Mouse (Mus musculus): ENCODE results near the gene Syna.

The Syna gene

DNA sequence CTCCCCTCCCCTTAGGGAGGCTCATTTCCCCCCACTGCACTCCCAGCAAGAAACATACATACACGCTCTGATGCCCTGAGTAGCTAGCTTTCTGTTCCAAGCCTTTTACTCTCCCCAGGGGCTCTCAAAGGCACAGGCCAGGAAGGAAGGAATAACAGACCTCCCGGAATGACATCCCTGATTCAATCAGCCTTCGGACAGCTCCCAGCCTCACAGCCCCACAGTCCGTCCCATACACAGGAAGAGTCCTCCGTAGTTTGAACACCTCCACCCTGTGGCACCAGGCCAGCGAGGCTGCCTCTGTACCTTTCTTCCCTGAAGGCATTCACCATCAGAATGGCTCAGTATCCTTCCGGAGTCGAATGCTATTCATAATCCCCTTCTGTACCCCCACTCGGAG is 31.5 kb downstream of the Syna start:
- no peak for DNase-seq (ENCODE audit: low spot score)

DNA sequence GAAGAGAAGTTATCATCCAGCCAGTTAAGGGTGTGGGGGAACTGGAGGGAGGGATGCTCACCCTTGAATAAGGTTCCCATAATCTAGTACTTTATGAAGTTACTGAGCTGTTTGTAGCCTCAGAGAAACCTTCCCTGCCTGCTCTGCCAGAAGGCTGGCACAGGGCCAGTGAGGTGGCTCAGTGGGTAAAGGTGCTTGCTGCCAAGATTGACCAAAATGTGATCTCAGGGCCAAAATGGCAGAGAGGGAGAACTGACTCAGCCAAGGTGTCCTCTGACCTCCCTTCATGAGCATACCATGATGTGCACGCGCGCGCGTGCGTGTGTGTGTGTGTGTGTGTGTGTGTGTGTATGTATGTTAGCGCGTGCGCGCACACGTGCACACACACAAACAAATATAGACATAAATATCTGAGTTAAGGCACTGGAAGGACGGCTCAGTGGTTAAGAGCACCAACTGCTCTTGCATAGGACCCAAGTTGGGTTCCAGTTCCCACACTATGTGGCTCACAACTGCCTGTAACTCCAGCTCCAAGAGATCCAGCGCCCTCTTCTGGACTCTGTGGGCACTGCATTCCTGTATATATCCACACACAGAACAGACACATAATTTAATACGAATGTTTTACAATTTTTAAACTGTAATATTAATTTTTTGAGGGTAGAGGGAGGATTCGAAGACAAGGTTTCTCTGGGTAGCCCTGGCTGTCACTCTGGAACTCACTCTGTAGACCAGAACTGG is 33.8 kb downstream of the Syna start:
- no peak for DNase-seq (ENCODE audit: low spot score)

DNA sequence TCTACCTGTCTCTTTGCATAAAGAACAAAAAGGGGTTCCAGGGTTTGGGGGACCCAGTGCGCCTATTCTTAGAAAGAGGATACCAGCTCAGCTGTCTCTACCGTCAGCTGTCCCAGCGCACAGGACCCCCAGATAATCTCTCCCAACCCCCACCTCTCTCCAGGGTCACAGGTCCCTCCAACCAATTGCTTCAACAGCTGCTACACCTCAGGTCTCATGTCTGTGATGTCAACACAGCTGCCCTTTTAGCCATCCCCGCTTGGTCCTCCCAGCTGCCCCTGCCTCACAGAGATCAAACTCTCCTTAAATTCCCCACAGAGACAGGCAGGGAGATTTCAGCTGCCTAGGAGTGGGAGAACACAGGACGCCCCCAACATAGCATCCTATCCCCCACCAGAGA is 36.2 kb downstream of the Syna start:
- no peak for DNase-seq (ENCODE audit: low spot score)

DNA sequence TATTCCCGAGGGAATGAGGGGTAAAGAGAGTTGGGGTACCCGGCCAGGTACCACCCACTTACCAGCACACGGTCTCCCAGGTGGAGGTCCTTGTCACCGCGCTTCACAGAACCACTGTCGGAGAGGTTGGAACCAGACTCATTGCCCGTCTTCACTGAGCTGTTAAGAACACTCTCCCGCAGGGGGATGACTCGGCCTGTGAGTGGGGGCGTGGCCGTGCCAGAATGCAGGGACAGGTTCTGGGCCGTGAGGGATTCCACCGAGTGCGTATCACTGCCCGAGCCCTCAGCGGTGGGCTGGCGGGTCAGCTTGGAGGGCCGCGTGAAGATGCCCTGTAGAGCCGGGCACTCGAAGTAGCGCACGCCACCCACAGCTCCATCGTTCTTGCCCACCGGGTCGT is 37.4 kb downstream of the Syna start:
- DNase-seq (ENCODE audit: low spot score) = no peak

DNA sequence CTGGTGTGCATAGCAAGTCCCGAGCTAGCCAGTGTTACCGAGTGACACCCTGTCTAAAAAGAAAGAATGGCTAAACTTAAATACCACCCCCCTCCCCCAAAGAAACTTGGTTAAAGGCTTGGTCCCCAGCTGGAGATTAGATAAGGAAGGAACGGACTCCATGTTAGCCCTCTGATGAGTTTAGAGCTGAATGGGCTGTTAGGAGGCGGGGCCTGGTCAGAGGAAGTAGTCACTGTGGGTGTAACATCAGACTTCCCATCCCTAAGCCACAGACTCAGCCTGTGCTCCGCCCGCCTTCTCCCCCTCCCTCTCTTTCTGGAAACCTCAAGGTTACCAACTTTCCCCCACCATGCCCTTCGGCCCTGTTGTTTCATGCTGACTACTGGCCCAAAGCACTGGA is 38.2 kb downstream of the Syna start:
- DNase-seq (ENCODE audit: low spot score) = peak; percentile 7

DNA sequence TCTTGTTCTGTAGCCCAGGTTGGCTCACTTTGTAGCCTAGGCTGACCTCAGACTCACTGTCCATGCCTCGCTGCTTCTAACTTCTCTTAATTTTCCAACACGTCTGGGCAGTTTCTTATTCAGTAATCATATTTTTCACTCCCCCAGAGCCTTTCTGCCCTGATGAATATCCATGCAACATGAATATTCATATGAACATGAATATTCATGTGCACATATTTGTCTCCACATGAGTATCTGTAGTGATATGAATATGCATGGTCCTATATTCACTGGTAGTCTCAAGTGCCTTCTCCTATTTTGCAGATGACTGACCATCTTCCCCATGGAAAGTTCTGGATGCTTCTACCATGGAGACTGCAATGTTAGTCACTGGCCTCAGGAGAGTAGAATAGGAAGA is 38.8 kb downstream of the Syna start:
- no peak for DNase-seq (ENCODE audit: low spot score)

DNA sequence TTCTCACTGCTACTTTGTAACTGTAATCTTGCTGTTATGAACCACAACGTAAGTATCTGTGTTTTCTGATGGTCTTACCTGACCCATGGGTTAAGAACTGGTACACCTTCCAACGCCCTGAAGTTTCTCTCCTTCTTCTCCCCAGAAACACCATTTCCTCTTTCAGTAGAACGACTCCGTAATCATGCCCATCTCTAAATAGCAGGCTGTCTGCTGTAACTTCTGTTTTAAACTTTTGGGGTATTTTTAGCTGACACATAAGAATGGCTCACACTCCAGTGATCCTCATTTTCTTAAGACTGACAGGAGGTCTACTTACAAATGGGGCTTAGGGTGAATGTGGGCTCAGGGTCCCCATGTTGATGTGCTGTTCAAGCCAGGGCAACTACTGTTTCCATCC is 39.9 kb downstream of the Syna start:
- no peak for DNase-seq (ENCODE audit: low spot score)

DNA sequence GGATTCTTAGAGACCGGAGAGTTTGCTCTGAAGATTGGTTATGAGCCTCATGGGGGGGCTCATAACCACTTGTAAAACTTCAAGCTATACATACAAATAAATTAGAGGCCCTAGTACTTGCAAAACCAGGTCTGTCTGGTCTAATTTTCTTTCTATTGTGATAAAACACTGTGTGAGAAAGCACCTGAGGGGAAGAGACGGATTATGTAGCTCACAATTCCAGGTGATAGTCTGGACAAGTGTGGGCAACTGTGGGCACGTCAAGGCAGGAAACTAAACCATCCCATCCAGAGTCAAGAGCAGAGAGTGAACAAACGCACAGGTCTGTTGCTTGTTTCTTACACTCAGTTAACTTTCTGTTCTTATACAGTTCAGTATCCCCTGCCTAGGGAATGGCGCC is 40.5 kb downstream of the Syna start:
- DNase-seq (ENCODE audit: low spot score) = no peak

DNA sequence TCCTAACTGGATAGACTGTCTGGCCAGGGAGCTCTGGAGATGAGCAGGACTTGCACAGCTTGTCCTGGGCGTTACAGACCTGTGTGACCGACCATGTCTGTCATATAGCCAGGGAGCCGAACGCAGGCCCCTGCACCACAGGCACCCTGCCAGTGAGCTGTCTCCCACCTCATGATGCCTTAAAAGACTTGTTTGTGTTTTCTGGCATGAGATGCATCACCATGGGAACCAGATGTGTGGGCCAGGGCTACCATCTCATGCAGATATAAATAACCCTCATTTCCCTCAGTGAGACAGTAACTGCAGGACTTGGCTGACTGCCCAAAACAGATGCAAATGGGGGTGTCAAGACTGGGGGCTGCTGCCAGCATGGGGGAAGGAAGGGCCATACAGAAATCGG is 47.9 kb downstream of the Syna start:
- no peak for DNase-seq (ENCODE audit: low spot score)

DNA sequence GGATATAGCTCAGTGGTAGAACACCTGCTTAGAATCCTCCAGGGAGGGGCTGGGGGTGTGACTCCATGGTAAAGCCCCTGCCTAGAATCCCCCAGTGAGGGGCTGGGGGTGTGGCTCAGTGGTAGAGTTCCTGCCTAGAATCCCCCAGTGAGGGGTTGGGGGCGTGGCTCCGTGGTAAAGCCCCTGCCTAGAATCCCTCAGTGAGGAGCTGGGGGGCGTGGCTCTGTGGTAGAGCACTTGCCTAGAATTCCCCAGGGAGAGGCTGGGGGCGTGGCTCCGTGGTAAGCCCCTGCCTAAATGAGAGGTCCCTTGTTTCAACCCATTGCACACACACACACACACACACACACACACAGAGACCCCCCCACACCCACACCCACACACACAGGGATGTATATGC is 49.7 kb downstream of the Syna start:
- no peak for DNase-seq (ENCODE audit: low spot score)

DNA sequence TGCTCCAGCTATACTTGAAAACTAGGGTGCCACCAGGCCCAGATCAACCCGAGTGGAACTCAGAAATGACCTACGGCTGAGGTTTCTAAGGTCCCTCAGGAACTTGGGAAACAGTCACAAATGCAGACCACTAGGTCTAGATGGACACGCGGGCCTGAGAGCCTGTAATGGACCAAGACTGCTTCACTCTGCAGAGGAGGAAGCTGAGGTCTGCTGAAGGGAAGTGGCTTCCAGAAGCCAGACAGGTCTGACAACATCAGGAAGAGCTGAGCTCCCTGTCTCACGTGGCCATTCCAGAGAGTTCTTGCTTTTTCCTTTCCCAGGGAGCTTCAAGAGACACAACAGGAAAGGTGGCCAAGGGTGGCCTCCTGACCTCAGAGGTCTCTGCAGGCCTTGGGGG is 51.0 kb downstream of the Syna start:
- DNase-seq (ENCODE audit: low spot score) = no peak
